Mouse (Mus musculus): Measurements from ENCODE around the gene Ola1.

Ola1 gene

DNA sequence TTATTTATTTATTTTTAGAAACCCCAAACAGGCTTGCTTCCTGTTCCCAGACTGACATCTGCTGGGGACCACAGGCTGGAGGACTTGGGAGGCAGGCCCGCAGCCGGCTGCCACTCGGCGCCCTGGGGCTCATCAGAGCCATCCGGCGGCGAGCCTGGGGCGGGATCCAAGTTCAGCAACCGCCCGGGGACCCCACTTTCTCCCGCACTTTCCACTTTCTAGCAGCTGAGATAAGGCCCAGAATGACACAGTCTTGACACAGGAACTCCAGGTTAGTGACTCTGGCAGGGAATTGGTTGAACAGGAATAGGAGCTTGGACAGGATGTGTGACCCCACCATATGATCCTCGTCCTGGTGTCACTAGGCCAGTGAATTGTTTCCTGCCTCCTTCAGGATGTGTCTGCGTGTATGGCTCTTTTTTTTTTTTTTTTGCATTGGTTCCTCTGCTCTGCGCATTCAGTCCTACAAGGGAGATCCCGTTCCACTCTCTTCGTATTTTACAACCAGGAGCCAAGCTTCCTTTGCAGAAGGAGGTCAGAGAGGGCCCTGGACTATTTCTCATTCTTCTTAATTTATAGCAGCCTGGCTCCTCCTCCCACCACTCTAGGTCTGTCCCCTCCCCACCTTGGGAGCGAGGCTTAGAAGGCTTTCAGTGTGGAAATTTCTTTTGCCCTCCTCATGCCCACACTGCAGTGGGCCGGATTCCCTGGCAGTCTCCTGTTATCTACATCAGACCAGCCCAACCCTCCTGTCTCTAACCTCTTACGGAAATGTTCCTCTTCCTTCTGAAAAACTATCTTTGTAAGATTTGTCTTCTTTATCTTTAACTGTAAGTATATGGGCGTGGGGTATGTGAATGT lies 152.2 kb downstream of the Ola1 start:
- no peak for DNase-seq (ENCODE audit: low spot score in 2 of 2)

DNA sequence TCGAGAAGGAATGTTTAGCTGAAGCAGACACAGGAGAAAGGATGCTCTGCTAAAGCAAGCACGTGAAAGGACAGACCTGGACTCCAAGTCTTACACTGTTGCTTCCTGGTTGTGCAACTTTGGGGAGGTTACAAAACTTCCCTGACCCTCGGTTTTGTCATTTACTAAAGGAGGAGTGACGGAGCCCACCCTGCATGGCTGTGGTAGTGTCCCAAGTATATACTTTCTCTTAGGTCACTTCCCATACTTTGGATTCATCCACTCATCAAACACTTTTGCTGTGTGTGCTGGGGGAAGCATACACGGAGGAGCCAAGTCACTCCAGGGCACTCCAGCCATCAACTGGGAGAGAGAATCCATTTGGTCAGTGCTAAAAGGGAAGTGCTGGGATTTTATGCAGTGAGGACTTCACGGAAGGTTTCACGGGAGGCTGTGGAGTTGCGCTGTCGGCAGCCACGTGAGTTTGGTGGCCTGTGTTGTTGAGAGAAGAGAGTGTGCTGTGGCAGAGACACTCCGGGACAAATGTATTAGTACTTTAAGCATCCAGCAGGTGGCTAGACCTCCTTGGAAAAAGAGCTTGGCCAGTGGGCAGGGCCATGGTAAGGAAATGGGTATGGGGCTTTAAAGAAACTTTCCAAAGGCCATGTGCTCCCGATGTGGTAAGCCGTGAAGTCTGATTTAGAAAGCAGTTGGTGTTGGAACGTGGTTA lies 154.7 kb downstream of the Ola1 start:
- no peak for DNase-seq (ENCODE audit: low spot score in 2 of 2)

DNA sequence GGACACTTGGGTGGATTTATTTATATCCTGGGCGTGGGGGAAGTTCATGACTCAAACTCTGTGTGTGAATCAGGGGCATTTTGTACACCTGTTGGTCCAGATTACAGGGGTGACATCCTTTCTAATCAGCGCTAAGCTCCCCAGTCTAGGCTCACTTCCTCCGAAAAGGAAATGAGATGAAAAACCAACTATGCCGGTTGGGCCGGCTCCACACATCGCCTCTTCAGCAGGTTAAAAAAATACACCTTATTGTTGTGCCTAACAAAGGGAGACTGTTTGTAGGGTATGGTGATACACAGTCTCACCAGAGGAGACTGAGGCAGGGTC lies 158.5 kb downstream of the Ola1 start:
- DNase-seq (ENCODE audit: low spot score in 2 of 2): no peak

DNA sequence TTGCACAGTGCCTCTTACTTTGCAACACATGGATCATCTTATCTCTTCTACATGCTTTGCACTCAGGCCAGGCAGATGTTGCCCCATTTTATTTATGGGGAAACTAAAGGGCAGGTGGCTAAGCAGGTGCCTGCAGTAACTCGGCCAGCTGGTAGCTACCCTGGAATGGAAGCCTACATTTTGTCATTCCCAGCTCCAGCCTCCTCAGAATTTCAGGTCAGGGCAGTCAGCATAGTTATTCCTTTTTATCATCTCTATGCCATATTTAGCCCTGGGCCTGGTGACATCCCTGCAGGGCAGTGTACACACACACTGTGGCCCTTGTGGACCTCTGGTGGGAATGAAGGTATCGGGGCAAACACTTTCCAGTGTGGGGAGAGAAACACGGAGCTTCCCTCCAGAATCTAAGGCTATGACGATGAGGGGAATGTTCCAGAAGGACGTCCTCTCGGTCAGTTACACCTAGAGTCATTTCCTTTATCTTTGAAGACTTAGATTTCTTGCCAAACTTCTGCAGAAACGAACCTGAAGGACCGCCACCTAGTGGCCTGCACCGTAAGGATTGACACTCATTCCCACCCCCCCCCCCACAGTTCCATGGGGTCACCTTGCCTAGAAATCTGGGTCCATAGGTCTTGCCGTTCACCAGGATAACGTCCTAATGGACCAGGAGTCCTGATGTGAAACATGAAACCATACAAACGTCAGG lies 159.0 kb downstream of the Ola1 start:
- peak; percentile 45 to 56 for DNase-seq (ENCODE audit: low spot score in 2 of 2)

DNA sequence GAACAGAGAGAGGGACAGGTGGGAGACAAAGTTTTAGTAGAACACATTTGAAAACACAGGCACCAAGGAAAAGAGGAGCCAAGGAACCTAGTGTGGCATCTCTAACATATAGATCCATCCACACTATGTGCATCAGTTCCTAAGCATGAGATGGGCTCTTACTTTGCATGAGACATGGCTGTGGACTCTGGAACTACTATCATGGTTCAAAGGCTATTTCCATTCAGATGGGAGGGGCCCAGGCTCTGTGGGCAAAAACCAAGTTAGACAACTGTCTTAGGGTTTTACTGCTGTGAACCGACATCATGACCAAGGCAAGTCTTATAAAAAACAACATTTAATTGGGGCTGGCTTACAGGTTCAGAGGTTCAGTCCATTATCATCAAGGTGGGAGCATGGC lies 160.4 kb downstream of the Ola1 start:
- DNase-seq (ENCODE audit: low spot score in 2 of 2): no peak

DNA sequence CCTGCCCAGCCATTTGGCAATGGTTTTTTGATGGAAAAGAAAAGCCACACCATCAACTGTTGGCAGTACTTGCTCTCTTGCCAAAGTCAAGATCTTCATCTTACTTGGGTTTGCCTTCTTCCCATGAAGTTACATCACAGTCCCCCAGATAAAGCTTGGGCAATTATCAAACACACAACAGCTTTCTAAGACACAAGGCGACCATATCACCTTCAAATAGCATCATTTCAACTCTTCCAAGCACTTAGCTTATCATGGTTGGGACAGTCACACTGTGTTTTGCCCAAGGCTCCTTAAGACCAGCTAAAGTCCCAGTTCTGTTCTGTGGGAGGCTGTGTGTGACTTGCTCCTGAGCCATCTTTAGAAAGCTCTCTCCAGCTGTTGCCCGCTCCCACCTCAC lies 161.1 kb downstream of the Ola1 start:
- DNase-seq (ENCODE audit: low spot score in 2 of 2): no peak

DNA sequence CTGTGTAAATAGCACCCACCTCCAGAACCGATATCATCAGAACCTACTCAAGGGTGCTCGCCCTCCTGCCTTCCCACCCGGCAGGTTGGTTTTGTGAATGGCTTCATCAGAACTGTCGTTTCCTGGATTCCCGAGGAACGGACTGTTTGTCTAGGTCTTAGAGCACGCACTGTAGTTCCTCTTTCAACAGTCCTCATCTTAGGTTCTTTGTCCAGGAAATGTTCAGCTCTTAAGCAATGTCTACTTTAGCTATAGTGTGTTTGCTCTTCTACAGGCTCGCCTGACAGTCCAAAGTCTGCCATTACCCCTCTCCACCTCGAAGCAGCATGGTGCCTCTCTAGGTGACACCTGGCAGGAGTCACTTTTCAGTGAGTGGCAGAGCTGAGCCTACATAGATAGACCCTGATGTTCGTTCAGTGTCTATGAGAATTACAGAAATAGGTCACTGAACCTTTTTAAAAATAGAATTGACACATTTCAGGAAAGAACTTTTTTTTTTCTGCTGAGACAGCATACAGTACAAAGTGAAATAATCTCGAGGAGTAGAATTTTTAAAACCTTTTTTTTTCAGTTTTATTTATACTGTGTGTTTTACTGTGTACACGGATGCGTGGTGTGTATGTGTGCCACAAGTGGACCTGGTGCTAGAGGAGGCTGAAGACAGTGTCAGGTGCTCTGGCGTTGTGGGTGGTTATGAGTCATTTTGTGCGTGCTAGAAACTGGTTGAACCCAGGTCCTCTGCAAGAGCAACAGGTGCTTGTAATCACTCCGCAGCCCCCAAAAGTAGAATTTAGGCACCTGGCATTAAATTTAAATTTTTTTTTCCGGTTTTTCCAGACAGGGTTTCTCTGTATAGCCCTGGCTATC lies 162.4 kb downstream of the Ola1 start:
- no peak for DNase-seq (ENCODE audit: low spot score in 2 of 2)

DNA sequence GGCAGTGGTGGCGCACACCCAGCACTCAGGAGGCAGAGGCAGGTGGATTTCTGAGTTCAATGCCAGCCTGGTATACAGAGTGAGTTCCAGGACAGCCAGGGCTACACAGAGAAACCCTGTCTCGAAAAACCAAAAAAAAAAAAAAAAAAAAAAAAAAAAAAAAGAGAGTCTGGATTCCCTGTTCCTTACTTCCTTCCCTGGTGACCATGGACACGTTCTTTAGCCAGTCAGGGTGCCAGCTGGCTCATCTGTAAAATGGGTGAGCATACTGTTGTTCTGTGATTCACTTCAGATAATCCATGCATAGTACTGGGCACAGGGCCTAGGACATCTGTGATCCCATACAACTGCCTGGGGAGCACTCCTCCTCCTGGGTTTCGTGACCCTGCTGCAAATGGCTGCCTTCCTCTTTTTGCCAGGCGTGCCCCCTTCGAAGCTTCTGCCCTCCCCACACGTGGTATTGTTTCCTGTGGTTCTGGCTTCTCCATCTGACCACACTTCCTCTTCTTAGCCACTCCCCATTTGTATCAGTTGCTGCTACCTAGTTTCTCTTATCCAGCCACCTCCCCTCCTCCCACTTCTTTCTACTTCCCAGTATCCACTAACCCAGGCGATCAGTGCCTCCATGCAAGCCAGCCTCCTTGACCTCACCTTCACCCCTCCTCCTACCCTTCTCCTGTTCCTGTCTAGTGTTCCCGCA lies 164.8 kb downstream of the Ola1 start:
- peak; percentile 91 to 92 for DNase-seq (ENCODE audit: low spot score in 2 of 2)

DNA sequence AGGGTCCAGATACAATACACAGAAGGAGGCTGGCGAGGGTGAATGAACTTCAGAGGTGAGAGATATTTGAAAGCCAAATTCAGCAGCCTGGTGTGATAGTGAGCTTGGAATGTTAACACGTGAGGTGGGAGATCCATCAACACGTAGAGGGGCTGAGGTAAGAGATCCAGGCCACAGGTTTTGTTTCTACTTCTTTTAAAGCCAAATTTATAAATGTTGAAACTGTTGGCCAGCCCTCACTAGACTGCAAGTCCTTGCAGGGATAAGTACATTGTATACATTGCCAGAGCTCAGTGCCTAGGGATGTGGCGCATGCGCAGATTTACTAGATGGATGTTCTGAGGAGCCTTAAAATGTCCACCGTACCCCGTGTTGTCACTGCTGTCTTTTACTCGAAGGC lies 168.3 kb downstream of the Ola1 start:
- no peak for DNase-seq (ENCODE audit: low spot score in 2 of 2)

DNA sequence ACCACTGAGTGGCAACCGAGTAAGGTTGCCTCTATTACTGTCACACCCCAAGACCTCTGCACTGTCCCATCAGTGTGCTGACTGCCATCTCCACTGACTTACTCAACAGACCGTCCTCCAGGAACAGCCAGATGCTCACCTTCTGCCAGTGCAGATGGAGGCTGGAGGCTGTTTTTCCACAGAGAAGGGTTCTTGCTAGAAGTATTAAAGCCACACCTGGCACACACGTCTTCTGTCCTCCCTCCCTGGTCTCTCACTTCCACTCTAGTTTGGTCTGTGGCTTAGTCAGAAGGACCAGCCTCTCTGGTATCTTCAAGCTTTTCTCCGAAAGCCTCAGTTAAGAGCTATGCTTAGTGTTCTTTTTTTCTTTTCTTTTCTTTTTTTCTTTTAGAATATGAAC lies 168.7 kb downstream of the Ola1 start:
- DNase-seq (ENCODE audit: low spot score in 2 of 2): no peak

DNA sequence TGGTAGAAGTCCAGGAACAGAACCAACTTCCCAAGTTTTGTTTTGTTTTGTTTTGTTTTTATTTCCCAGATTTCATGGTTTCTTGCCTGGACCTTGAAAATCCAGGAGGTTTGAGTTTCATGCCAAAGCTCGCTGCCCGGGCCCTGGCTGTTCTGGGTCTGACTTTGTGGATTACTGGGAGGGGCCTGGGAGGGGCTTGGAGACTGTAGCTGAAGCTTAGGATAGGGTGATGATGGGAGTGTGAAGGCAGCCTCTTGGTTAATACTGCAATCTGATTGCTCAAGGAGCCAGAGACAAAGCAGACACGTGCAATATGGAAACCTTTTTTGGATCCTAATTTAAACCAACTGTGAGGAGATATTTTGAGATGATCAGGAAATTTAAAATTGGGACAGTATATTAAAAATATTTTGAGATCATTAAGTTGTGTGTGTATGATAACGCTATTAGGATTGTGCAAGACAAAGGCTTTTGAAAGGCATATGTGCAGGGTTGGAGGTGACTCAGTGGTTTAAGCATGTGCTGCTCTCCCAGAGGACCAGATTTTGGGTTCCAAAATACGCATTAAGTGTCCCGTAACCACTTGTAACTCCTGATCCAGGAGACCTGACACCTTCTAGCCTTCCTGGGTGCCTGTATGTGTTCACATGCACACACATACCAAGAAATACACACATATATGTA lies 169.6 kb downstream of the Ola1 start:
- no peak for DNase-seq (ENCODE audit: low spot score in 2 of 2)

DNA sequence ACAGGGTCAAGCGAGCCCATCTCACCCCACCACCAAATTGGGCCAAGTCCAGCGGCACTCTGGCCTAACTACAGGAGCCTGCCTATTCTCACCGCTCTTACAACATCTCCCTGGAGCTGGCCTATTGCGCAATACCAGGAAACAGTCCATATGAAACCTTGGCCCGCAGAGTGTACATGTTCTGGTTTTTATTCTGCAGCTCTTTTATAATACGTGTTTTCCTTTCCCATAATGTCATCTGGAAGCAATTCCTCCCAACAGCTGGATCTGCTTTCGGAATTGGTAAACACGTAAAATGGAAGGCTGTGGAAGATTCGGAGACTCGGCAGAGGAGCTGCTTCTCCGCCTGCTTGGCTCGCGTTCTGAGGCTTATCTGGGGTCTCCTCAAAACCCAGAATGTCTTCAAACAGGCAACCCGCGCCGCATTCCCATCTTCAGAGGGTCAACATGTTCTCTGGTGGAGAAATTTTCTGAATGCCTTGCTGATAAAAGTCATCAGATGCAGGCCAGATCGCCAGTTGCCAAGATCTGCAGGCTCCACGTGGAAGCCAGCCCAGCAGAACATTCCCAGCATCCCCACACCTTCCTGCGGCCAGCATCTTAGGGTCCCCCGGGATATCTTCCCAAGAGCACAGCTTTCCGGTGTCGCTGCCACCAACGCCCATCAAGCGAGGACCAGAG lies 171.5 kb downstream of the Ola1 start:
- no peak for DNase-seq (ENCODE audit: low spot score in 2 of 2)

DNA sequence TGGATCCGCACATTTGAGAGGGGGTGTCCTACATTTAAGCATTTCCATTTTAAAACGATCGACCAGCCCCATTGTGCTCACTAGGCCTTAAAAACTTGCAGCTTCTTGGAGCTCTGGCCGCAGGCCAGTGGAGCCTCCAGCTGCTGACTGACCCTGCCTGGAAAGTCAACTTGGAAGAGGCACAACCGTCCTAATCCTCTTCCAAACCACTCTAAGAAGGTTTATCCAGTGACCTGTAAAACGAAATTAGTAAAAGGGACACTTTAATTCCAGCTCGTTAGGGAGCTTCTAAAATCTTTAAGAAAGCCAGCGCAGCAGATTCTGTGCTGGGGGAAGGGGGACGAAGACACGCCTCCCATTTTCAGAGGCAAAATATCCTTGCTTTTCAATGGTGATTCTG lies 172.1 kb downstream of the Ola1 start:
- no peak for DNase-seq (ENCODE audit: low spot score in 2 of 2)

DNA sequence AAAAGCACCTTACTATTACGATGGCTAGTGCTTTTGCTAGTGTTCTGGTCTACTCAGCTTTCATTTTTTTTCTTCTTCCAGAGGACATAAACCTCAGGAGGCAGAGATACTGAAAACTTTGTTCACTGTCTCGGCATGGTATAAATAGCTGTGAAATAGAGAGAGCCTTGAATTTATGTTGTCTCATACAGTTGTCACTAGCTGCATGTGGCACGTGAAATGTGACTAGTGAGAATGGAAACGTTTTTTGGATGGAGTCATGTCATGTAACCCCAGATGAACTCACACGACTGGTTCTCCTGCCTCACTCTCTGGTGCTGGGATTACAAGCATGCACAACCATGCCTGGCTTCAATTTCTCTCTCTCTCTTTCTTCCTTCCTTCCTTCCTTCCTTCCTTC lies 173.2 kb downstream of the Ola1 start:
- no peak for DNase-seq (ENCODE audit: low spot score in 2 of 2)
